Mouse (Mus musculus) gastrocnemius, postnatal 10 days (tissue): ENCODE data around the gene Fam168b. TPM values are rescaled to one million over a fixed set of nuclear protein-coding genes. Genes with fewer than 3 reads are reported as not detected.
A peak's percentile ranks its signal among the peaks of the same experiment; 100 is the strongest.

Experiments used
- DNase-seq: peaks from one replicate; pipeline ENCODE4 v3.0.0; 2021; ENCODE audit warnings: mixed read lengths
- long read RNA-seq, 2 experiments: library from polyadenylated mRNA; stranded (forward); transcript quantifications; one replicate each; pipeline ENCODE4 v2.0.0; 2021
- total RNA-seq, 2 experiments: library from RNA; stranded (reverse); gene quantifications; 2 replicates each; pipeline ENCODE4 v1.2.3; 2021

Fam168b gene
- 10 to 100 TPM; 54.3 to 63.7 TPM for total RNA-seq
- long read RNA-seq, experiment 1, full-length matches to known transcripts = 66 of 91 reads
- long read RNA-seq, experiment 1, partial matches to known transcripts = 7 of 91 reads
- long read RNA-seq, experiment 1, other reads (novel, unspliced or antisense) = 18 of 91 reads
- long read RNA-seq, experiment 2, full-length matches to known transcripts = 50 of 82 reads
- long read RNA-seq, experiment 2, partial matches to known transcripts = 5 of 82 reads
- long read RNA-seq, experiment 2, other reads (novel, unspliced or antisense) = 27 of 82 reads

- peak; percentile 90 for DNase-seq
These were observed at the start of gene Fam168b for GRCm38 (mm10) chr1:34842887-34843618. TSS of gene Fam168b (minus strand) at chr1:34843065.

GRCm38 (mm10) chr1:34892466-34892865 is 49.6 kb upstream of the Fam168b start:
- DNase-seq = no peak

GRCm38 (mm10) chr1:34891559-34892289 is 48.9 kb upstream of the Fam168b start:
- peak; percentile 40 for DNase-seq

GRCm38 (mm10) chr1:34883776-34884175 is 40.9 kb upstream of the Fam168b start:
- no peak for DNase-seq

- DNase-seq = no peak
These were observed 36.7 kb upstream of the Fam168b start for GRCm38 (mm10) chr1:34879611-34880010.

GRCm38 (mm10) chr1:34873551-34873950 is 30.7 kb upstream of the Fam168b start:
- no peak for DNase-seq

GRCm38 (mm10) chr1:34871170-34871569 is 28.3 kb upstream of the Fam168b start:
- no peak for DNase-seq

GRCm38 (mm10) chr1:34869231-34869630 is 26.4 kb upstream of the Fam168b start:
- DNase-seq = no peak

GRCm38 (mm10) chr1:34868391-34868790 is 25.5 kb upstream of the Fam168b start:
- DNase-seq = no peak

GRCm38 (mm10) chr1:34867574-34867955 is 24.7 kb upstream of the Fam168b start:
- DNase-seq = no peak

- DNase-seq = peak; percentile 90
These were observed 24.1 kb upstream of the Fam168b start for GRCm38 (mm10) chr1:34866815-34867573.

GRCm38 (mm10) chr1:34865866-34866265 is 23.0 kb upstream of the Fam168b start:
- no peak for DNase-seq

- DNase-seq = no peak
These were observed 21.4 kb upstream of the Fam168b start for GRCm38 (mm10) chr1:34864243-34864642.

GRCm38 (mm10) chr1:34863323-34863722 is 20.5 kb upstream of the Fam168b start:
- no peak for DNase-seq

- no peak for DNase-seq
These were observed 20.0 kb upstream of the Fam168b start for GRCm38 (mm10) chr1:34862877-34863276.

GRCm38 (mm10) chr1:34860205-34860604 is 17.3 kb upstream of the Fam168b start:
- DNase-seq = no peak

- DNase-seq = no peak
These were observed 16.9 kb upstream of the Fam168b start for GRCm38 (mm10) chr1:34859761-34860160.

GRCm38 (mm10) chr1:34858671-34859070 is 15.8 kb upstream of the Fam168b start:
- no peak for DNase-seq

- DNase-seq = no peak
These were observed 12.3 kb upstream of the Fam168b start for GRCm38 (mm10) chr1:34855056-34855739.

- DNase-seq = no peak
These were observed 10.9 kb upstream of the Fam168b start for GRCm38 (mm10) chr1:34853786-34854185.

GRCm38 (mm10) chr1:34852116-34852878 is 9.4 kb upstream of the Fam168b start:
- no peak for DNase-seq
